Mouse (Mus musculus): Measurements from ENCODE around the gene Slc39a10. TPM values are rescaled to one million over a fixed set of nuclear protein-coding genes. Genes with fewer than 3 reads are reported as not detected.
"Not testable (repeated sequence)": the region's sequence is repeated elsewhere in the genome, so short reads cannot be mapped to it uniquely, and the experiment has no call there.

Gene Slc39a10
- polyA plus RNA-seq, 1 experiment from 2014 or later = 66.8 TPM

- ATAC-seq (ENCODE audit: low FRiP score, low TSS enrichment) = no peak
- 49% methylated on average over 4 of the region's 4 CpGs for WGBS
These were observed 49.2 kb downstream of the Slc39a10 start for GRCm38 (mm10) chr1:46843406-46843805.

GRCm38 (mm10) chr1:46831927-46832326, 60.7 kb downstream of the Slc39a10 start:
- peaks cover 19% of the 10 kb centered on the region for H3K36me3 ChIP-seq (ENCODE audit: control insufficient read depth, insufficient read depth, low read length)
- H3K4me1 ChIP-seq (ENCODE audit: control insufficient read depth, insufficient read depth, low read length) = no peaks in the 10 kb centered on the region
- 88% methylated on average over 5 of the region's 5 CpGs for WGBS
- H3K4me3 ChIP-seq (ENCODE audit: low read length) = no peak overlapping the region
- H3K27me3 ChIP-seq (ENCODE audit: control insufficient read depth, insufficient read depth, low read length) = no peaks in the 10 kb centered on the region
- no peak overlapping the region for H3K9ac ChIP-seq (ENCODE audit: low read depth, low read length)
- ATAC-seq (ENCODE audit: low FRiP score, low TSS enrichment) = no peak
- no peaks in the 10 kb centered on the region for H3K9me3 ChIP-seq (ENCODE audit: control insufficient read depth, low read length)
- no peak overlapping the region for H3K4me2 ChIP-seq (replicated peaks; ENCODE audit: low read depth, low read length)
- no peak overlapping the region for H3K27ac ChIP-seq (ENCODE audit: low read depth, low read length)

More at GRCm38 (mm10) chr1:46843406-46843805, 49.2 kb downstream of the Slc39a10 start:
- Histone ChIP-seq H3K27me3 (ENCODE audit: control insufficient read depth, insufficient read depth, low read length) (no peaks in the 10 kb centered on the region), H3K9ac (ENCODE audit: low read depth, low read length) (no peak overlapping the region), H3K36me3 (ENCODE audit: control insufficient read depth, insufficient read depth, low read length) (no peaks in the 10 kb centered on the region), H3K4me1 (ENCODE audit: control insufficient read depth, insufficient read depth, low read length) (no peaks in the 10 kb centered on the region), H3K4me2 (replicated peaks; ENCODE audit: low read depth, low read length) (no peak overlapping the region), H3K27ac (ENCODE audit: low read depth, low read length) (no peak overlapping the region), H3K4me3 (ENCODE audit: low read length) (no peak overlapping the region), H3K9me3 (ENCODE audit: control insufficient read depth, low read length) (no peaks in the 10 kb centered on the region)

GRCm38 (mm10) chr1:46830066-46830843, 62.4 kb downstream of the Slc39a10 start:
- Histone ChIP-seq H3K27me3 (ENCODE audit: control insufficient read depth, insufficient read depth, low read length) (no peaks in the 10 kb centered on the region), H3K4me1 (ENCODE audit: control insufficient read depth, insufficient read depth, low read length) (no peaks in the 10 kb centered on the region), H3K9me3 (ENCODE audit: control insufficient read depth, low read length) (no peaks in the 10 kb centered on the region), H3K4me2 (replicated peaks; ENCODE audit: low read depth, low read length) (no peak overlapping the region), H3K9ac (ENCODE audit: low read depth, low read length) (no peak overlapping the region), H3K27ac (ENCODE audit: low read depth, low read length) (no peak overlapping the region), H3K36me3 (ENCODE audit: control insufficient read depth, insufficient read depth, low read length) (peaks cover 17% of the 10 kb centered on the region), H3K4me3 (ENCODE audit: low read length) (no peak overlapping the region)
- no peak for ATAC-seq (ENCODE audit: low FRiP score, low TSS enrichment)
- 66% methylated on average over 2 of the region's 2 CpGs for WGBS

- Histone ChIP-seq H3K36me3 (ENCODE audit: control insufficient read depth, insufficient read depth, low read length) (peaks cover 51% of the 10 kb centered on the region), H3K4me2 (replicated peaks; ENCODE audit: low read depth, low read length) (no peak overlapping the region), H3K27ac (ENCODE audit: low read depth, low read length) (no peak overlapping the region), H3K4me3 (ENCODE audit: low read length) (no peak overlapping the region), H3K9me3 (ENCODE audit: control insufficient read depth, low read length) (no peaks in the 10 kb centered on the region), H3K27me3 (ENCODE audit: control insufficient read depth, insufficient read depth, low read length) (no peaks in the 10 kb centered on the region), H3K4me1 (ENCODE audit: control insufficient read depth, insufficient read depth, low read length) (no peaks in the 10 kb centered on the region), H3K9ac (ENCODE audit: low read depth, low read length) (no peak overlapping the region)
- ATAC-seq (ENCODE audit: low FRiP score, low TSS enrichment) = no peak
- 86% methylated on average over 4 of the region's 4 CpGs for WGBS
These were observed 70.2 kb downstream of the Slc39a10 start for GRCm38 (mm10) chr1:46822256-46822972.

DNA sequence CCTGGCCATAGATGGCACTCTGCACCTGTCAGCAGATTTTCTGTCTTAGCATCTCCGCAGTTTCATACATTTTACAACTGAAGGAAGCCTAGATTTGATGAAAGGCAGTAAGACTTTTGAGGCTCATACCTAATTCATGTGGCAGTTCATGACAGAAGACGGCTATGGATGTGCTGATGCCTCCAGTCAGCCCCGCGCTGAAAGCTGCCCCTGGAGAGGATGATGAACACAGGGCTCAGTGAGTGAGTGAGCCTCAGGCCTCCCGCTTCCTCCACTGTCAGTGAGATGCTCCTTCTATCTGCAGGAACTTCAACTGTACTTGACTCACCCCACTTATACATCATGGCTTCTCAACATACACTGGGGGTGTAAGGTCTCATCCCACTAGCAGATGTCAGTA, 74.7 kb downstream of the Slc39a10 start:
- H3K4me3 ChIP-seq (ENCODE audit: low read length) = no peak overlapping the region
- H3K27ac ChIP-seq (ENCODE audit: low read depth, low read length) = no peak overlapping the region
- WGBS = 95% methylated on average over 5 of the region's 5 CpGs
- no peak overlapping the region for H3K9ac ChIP-seq (ENCODE audit: low read depth, low read length)
- no peaks in the 10 kb centered on the region for H3K27me3 ChIP-seq (ENCODE audit: control insufficient read depth, insufficient read depth, low read length)
- H3K4me2 ChIP-seq (replicated peaks; ENCODE audit: low read depth, low read length) = no peak overlapping the region
- no peaks in the 10 kb centered on the region for H3K9me3 ChIP-seq (ENCODE audit: control insufficient read depth, low read length)
- H3K4me1 ChIP-seq (ENCODE audit: control insufficient read depth, insufficient read depth, low read length) = no peaks in the 10 kb centered on the region
- H3K36me3 ChIP-seq (ENCODE audit: control insufficient read depth, insufficient read depth, low read length) = peaks cover 38% of the 10 kb centered on the region
- no peak for ATAC-seq (ENCODE audit: low FRiP score, low TSS enrichment)

- H3K9me3 ChIP-seq (ENCODE audit: control insufficient read depth, low read length); H3K4me3 ChIP-seq (ENCODE audit: low read length); H3K27me3 ChIP-seq (ENCODE audit: control insufficient read depth, insufficient read depth, low read length); H3K4me1 ChIP-seq (ENCODE audit: control insufficient read depth, insufficient read depth, low read length); ATAC-seq (ENCODE audit: low FRiP score, low TSS enrichment); H3K36me3 ChIP-seq (ENCODE audit: control insufficient read depth, insufficient read depth, low read length); H3K9ac ChIP-seq (ENCODE audit: low read depth, low read length); H3K4me2 ChIP-seq (replicated peaks; ENCODE audit: low read depth, low read length); H3K27ac ChIP-seq (ENCODE audit: low read depth, low read length): not testable (repeated sequence)
- 87% methylated on average over 4 of the region's 4 CpGs for WGBS
These were observed 84.0 kb downstream of the Slc39a10 start for GRCm38 (mm10) chr1:46808630-46809029.

GRCm38 (mm10) chr1:46805074-46805473, 87.6 kb downstream of the Slc39a10 start:
- H3K4me3 ChIP-seq (ENCODE audit: low read length) = no peak overlapping the region
- no peaks in the 10 kb centered on the region for H3K27me3 ChIP-seq (ENCODE audit: control insufficient read depth, insufficient read depth, low read length)
- 76% methylated on average over 1 of the region's 1 CpGs for WGBS
- ATAC-seq (ENCODE audit: low FRiP score, low TSS enrichment) = no peak
- H3K9ac ChIP-seq (ENCODE audit: low read depth, low read length) = no peak overlapping the region
- H3K9me3 ChIP-seq (ENCODE audit: control insufficient read depth, low read length) = no peaks in the 10 kb centered on the region
- no peak overlapping the region for H3K4me2 ChIP-seq (replicated peaks; ENCODE audit: low read depth, low read length)
- peaks cover 2% of the 10 kb centered on the region; the same call in 1 of the 2 replicates for H3K36me3 ChIP-seq (ENCODE audit: control insufficient read depth, insufficient read depth, low read length)
- H3K27ac ChIP-seq (ENCODE audit: low read depth, low read length) = no peak overlapping the region
- no peaks in the 10 kb centered on the region for H3K4me1 ChIP-seq (ENCODE audit: control insufficient read depth, insufficient read depth, low read length)

GRCm38 (mm10) chr1:46782227-46782626, 110.4 kb downstream of the Slc39a10 start:
- H3K4me3 ChIP-seq (ENCODE audit: low read length); H3K4me1 ChIP-seq (ENCODE audit: control insufficient read depth, insufficient read depth, low read length); H3K9ac ChIP-seq (ENCODE audit: low read depth, low read length); H3K36me3 ChIP-seq (ENCODE audit: control insufficient read depth, insufficient read depth, low read length); H3K9me3 ChIP-seq (ENCODE audit: control insufficient read depth, low read length); H3K4me2 ChIP-seq (replicated peaks; ENCODE audit: low read depth, low read length); ATAC-seq (ENCODE audit: low FRiP score, low TSS enrichment); H3K27me3 ChIP-seq (ENCODE audit: control insufficient read depth, insufficient read depth, low read length); H3K27ac ChIP-seq (ENCODE audit: low read depth, low read length): not testable (repeated sequence)
- 87% methylated on average over 4 of the region's 4 CpGs for WGBS

DNA sequence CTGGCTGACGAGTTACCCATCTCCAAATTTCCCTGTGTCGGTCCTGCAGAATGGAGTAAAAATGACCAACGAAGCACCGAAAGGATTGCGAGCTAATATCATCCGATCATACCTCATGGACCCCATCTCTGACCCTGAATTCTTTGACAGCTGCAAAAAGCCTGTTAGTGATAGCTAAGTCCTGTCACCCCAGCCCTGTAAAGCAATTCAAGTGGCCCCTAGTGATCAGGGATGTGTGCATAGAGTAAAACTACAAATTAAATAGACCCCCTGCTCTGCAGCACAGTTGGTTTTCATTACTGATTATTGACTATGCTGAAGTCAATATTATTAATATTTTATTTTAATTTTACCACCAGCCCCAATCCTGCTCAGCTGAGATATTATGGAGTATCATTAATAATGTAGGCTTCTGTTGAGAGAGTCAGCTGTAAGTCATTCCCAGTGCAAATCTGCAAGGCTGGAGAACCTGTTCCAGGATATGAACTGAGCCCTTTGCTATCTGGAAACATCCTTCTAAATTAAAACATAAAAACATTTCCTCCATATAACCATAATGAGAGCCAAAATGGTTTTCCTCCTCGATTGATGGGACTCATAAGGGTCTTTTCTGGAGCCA, 122.5 kb downstream of the Slc39a10 start:
- H3K36me3 ChIP-seq (ENCODE audit: control insufficient read depth, insufficient read depth, low read length); H3K4me2 ChIP-seq (replicated peaks; ENCODE audit: low read depth, low read length); H3K4me1 ChIP-seq (ENCODE audit: control insufficient read depth, insufficient read depth, low read length); H3K4me3 ChIP-seq (ENCODE audit: low read length); H3K27ac ChIP-seq (ENCODE audit: low read depth, low read length); H3K9ac ChIP-seq (ENCODE audit: low read depth, low read length); H3K27me3 ChIP-seq (ENCODE audit: control insufficient read depth, insufficient read depth, low read length); H3K9me3 ChIP-seq (ENCODE audit: control insufficient read depth, low read length); ATAC-seq (ENCODE audit: low FRiP score, low TSS enrichment): not testable (repeated sequence)
- WGBS = 88% methylated on average over 7 of the region's 7 CpGs
